Mouse (Mus musculus): ENCODE measurements around the gene Fancd2.

The Fancd2 gene

GRCm38 (mm10) chr6:113530932-113531839, at the start of gene Fancd2, which contains the start of gene Emc3:
Fancd2 (plus strand) TSS chr6:113531682.
Emc3 (minus strand) TSS chr6:113531652.
- DNase-seq (ENCODE audit: low spot score in 2 of 2) = peak; percentile 85 to 88

- DNase-seq (ENCODE audit: low spot score in 2 of 2) = no peak
These were observed 48.9 kb upstream of the Fancd2 start for GRCm38 (mm10) chr6:113482477-113483099.

GRCm38 (mm10) chr6:113483100-113483615, 48.3 kb upstream of the Fancd2 start, which contains the start of gene Creld1:
Creld1 (plus strand) TSS chr6:113483297.
- peak; percentile 94 for DNase-seq (ENCODE audit: low spot score in 2 of 2)

- DNase-seq (ENCODE audit: low spot score in 2 of 2) = no peak
These were observed 47.8 kb upstream of the Fancd2 start for GRCm38 (mm10) chr6:113483729-113484128.

GRCm38 (mm10) chr6:113487125-113487576, 44.3 kb upstream of the Fancd2 start:
- DNase-seq (ENCODE audit: low spot score in 2 of 2) = no peak

- DNase-seq (ENCODE audit: low spot score in 2 of 2) = no peak
These were observed 42.1 kb upstream of the Fancd2 start for GRCm38 (mm10) chr6:113489410-113489809.

GRCm38 (mm10) chr6:113492101-113492864, 39.2 kb upstream of the Fancd2 start:
- peak; percentile 65 to 73 for DNase-seq (ENCODE audit: low spot score in 2 of 2)

- peak in 1 of 2 experiments; percentile 47 for DNase-seq (ENCODE audit: low spot score in 2 of 2)
These were observed 37.2 kb upstream of the Fancd2 start for GRCm38 (mm10) chr6:113494258-113494788.

GRCm38 (mm10) chr6:113495071-113495675, 36.3 kb upstream of the Fancd2 start:
- no peak for DNase-seq (ENCODE audit: low spot score in 2 of 2)

GRCm38 (mm10) chr6:113499346-113499745, 32.1 kb upstream of the Fancd2 start:
- no peak for DNase-seq (ENCODE audit: low spot score in 2 of 2)

GRCm38 (mm10) chr6:113501388-113502084, 29.9 kb upstream of the Fancd2 start, which contains the start of gene Prrt3:
Prrt3 (minus strand) TSS chr6:113501931.
- DNase-seq (ENCODE audit: low spot score in 2 of 2) = peak; percentile 75 to 79

GRCm38 (mm10) chr6:113502801-113503200, 28.7 kb upstream of the Fancd2 start:
- no peak for DNase-seq (ENCODE audit: low spot score in 2 of 2)

- no peak for DNase-seq (ENCODE audit: low spot score in 2 of 2)
These were observed 25.8 kb upstream of the Fancd2 start for GRCm38 (mm10) chr6:113505689-113506088.

- no peak for DNase-seq (ENCODE audit: low spot score in 2 of 2)
These were observed 24.4 kb upstream of the Fancd2 start for GRCm38 (mm10) chr6:113507130-113507529.

GRCm38 (mm10) chr6:113508272-113508946, 23.1 kb upstream of the Fancd2 start:
- no peak for DNase-seq (ENCODE audit: low spot score in 2 of 2)

- no peak for DNase-seq (ENCODE audit: low spot score in 2 of 2)
These were observed 22.6 kb upstream of the Fancd2 start for GRCm38 (mm10) chr6:113508947-113509280.

- no peak for DNase-seq (ENCODE audit: low spot score in 2 of 2)
These were observed 17.5 kb upstream of the Fancd2 start for GRCm38 (mm10) chr6:113513944-113514343.

GRCm38 (mm10) chr6:113514600-113514999, 16.9 kb upstream of the Fancd2 start:
- DNase-seq (ENCODE audit: low spot score in 2 of 2) = no peak

GRCm38 (mm10) chr6:113517434-113518080, 13.9 kb upstream of the Fancd2 start:
- DNase-seq (ENCODE audit: low spot score in 2 of 2) = no peak

Measured in right cerebral cortex, postnatal 36 days (tissue).